Mouse (Mus musculus): Measurements from ENCODE around the gene Ptn. TPM values are rescaled to one million over a fixed set of nuclear protein-coding genes. Genes with fewer than 3 reads are reported as not detected.
A peak's percentile ranks its signal among the peaks of the same experiment; 100 is the strongest.

Ptn gene
- polyA plus RNA-seq, 1 experiment from 2014 or later = 674 TPM

- no peak overlapping the region for H3K27ac ChIP-seq (ENCODE audit: low read depth, low read length)
- no peaks in the 10 kb centered on the region for H3K4me1 ChIP-seq (ENCODE audit: control insufficient read depth, insufficient read depth, low read length)
- H3K4me2 ChIP-seq (ENCODE audit: low read depth, low read length) = no peak overlapping the region
- H3K9ac ChIP-seq (replicated peaks; ENCODE audit: low read depth, low read length) = no peak overlapping the region
- no peaks in the 10 kb centered on the region for H3K27me3 ChIP-seq (ENCODE audit: control insufficient read depth, insufficient read depth, low read length)
- no peaks in the 10 kb centered on the region for H3K9me3 ChIP-seq (ENCODE audit: control insufficient read depth, low read length)
- WGBS = 53% methylated on average over 3 of the region's 3 CpGs
- ATAC-seq (ENCODE audit: low read depth) = no peak
- H3K36me3 ChIP-seq (ENCODE audit: control insufficient read depth, insufficient read depth, low read length) = no peaks in the 10 kb centered on the region
- no peak overlapping the region for H3K4me3 ChIP-seq (ENCODE audit: low read depth, low read length)
Observed at GRCm38 (mm10) chr6:36695481-36695880, 114.5 kb downstream of the Ptn start.

- Histone ChIP-seq H3K27me3 (ENCODE audit: control insufficient read depth, insufficient read depth, low read length) (no peaks in the 10 kb centered on the region), H3K9ac (replicated peaks; ENCODE audit: low read depth, low read length) (no peak overlapping the region), H3K4me1 (ENCODE audit: control insufficient read depth, insufficient read depth, low read length) (no peaks in the 10 kb centered on the region), H3K4me3 (ENCODE audit: low read depth, low read length) (no peak overlapping the region), H3K27ac (ENCODE audit: low read depth, low read length) (no peak overlapping the region), H3K9me3 (ENCODE audit: control insufficient read depth, low read length) (no peaks in the 10 kb centered on the region), H3K4me2 (ENCODE audit: low read depth, low read length) (no peak overlapping the region), H3K36me3 (ENCODE audit: control insufficient read depth, insufficient read depth, low read length) (no peaks in the 10 kb centered on the region)
- 11% methylated on average over 1 of the region's 1 CpGs for WGBS
- peak; percentile 91 for ATAC-seq (ENCODE audit: low read depth)
Observed at GRCm38 (mm10) chr6:36691497-36691896, 118.5 kb downstream of the Ptn start.

DNA sequence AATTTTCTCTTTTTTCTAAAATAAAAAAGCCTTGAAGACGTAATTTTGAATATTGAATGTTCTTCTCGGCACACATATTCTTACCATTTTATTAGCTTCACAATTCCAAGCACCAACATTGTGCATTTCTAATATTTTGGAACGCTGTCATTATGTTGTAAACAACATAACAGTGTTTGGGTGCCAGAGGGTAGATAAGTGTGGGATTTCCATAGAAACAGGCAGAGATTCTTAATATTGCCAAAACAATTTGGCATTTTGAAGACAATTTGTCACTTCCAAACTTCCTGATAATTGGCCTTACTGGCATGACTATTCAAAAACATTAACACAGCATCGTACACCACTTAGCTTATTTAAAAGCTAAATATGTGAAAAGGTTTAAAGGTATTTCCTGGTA lies 119.1 kb downstream of the Ptn start:
- Histone ChIP-seq H3K36me3 (ENCODE audit: control insufficient read depth, insufficient read depth, low read length) (no peaks in the 10 kb centered on the region), H3K4me2 (ENCODE audit: low read depth, low read length) (no peak overlapping the region)
- WGBS = 86% methylated on average over 4 of the region's 4 CpGs

DNA sequence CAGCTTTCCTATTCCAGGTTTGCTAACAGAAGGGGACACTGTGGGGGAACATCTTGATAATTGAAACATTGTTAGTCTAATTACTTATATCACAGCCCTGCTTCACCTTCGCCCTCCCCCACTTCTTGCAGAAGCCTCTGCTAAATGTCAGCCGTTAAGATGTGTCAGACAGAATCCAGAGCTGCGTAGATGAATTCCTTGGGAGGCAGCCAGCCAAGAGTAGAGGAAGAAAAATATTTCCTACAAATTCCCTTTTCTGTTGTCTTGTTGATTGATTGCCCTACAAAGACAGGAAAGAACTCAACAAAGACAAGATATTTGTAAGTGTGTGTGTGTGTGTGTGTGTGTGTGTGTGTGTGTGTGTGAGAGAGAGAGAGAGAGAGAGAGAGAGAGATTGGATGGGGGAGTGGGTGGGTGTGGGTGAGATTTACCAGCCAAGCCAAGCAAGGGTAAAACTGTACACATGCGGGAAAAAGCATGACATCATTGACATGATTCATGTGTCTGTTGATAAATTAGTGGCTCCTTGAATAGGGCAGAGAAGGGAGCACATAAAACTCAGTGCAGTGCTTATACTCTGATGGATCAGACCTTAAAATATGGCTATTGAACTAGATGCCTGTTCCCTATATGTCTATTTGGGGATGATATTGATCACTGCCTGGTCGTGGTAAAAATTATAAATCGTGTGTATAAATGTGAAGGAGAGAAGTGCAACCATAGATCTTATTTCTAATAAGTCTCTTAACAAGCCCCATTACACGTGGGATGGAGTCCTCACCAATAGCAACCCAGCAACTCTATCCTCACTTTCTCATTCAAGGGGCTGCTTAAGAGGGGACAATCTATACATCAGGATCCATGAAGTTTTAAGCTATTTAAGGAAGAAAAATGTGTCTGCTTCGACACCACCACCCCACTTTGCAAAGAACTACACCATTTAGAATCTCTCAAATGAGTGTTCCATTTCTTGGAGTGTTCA lies 133.0 kb downstream of the Ptn start:
- Histone ChIP-seq H3K4me2 (ENCODE audit: low read depth, low read length) (no peak overlapping the region), H3K27me3 (ENCODE audit: control insufficient read depth, insufficient read depth, low read length) (no peaks in the 10 kb centered on the region), H3K27ac (ENCODE audit: low read depth, low read length) (no peak overlapping the region), H3K9ac (replicated peaks; ENCODE audit: low read depth, low read length) (no peak overlapping the region), H3K36me3 (ENCODE audit: control insufficient read depth, insufficient read depth, low read length) (no peaks in the 10 kb centered on the region), H3K9me3 (ENCODE audit: control insufficient read depth, low read length) (no peaks in the 10 kb centered on the region), H3K4me1 (ENCODE audit: control insufficient read depth, insufficient read depth, low read length) (peaks cover 4% of the 10 kb centered on the region; the same call in 1 of the 2 replicates), H3K4me3 (ENCODE audit: low read depth, low read length) (no peak overlapping the region)
- WGBS = 59% methylated on average over 8 of the region's 8 CpGs
- ATAC-seq (ENCODE audit: low read depth) = peak; percentile 60; the same call in 1 of the 2 replicates

More for the DNA sequence above, 119.1 kb downstream of the Ptn start:
- Histone ChIP-seq H3K4me1 (ENCODE audit: control insufficient read depth, insufficient read depth, low read length) (no peaks in the 10 kb centered on the region), H3K27me3 (ENCODE audit: control insufficient read depth, insufficient read depth, low read length) (no peaks in the 10 kb centered on the region), H3K4me3 (ENCODE audit: low read depth, low read length) (no peak overlapping the region), H3K9me3 (ENCODE audit: control insufficient read depth, low read length) (no peaks in the 10 kb centered on the region), H3K27ac (ENCODE audit: low read depth, low read length) (no peak overlapping the region), H3K9ac (replicated peaks; ENCODE audit: low read depth, low read length) (no peak overlapping the region)
- ATAC-seq (ENCODE audit: low read depth) = no peak

DNA sequence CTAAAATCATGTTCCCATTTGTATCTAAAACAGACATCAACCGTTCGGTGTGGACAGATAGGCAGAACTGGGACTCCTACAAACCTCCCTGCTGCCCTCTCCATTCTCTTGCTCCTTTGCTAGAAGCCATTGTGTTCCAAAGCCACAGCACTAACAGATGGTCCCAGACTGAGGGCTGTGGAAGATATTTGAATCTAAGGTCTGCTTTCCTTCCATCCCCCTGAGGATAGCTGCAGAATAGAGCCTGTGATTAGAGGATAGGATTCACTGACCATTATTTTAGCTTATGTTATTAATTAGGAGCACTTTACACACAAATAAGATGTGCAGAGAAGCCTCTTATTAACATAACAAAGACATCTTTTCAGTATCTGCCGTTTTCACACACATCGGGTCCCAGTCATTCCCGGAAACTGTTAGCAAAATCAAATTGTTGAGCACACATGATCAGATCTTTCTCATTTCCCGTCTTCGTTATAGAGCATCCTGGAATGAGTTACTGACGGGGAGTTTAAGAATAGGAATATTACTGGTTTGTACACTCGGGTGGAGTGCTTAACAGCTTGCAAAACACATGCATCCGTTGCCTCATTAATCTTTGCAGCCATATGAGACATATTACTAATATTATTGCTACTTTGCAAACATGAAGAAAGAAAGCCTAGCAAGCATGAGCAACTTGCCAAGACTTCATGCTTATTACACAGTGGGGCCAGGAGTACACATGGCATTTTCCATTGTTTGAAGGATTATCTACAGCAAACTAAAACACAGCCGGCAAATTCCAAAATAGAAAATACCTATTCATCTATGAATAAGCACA lies 137.4 kb downstream of the Ptn start:
- Histone ChIP-seq H3K27me3 (ENCODE audit: control insufficient read depth, insufficient read depth, low read length) (no peaks in the 10 kb centered on the region), H3K4me1 (ENCODE audit: control insufficient read depth, insufficient read depth, low read length) (peaks cover 4% of the 10 kb centered on the region; the same call in 1 of the 2 replicates), H3K9me3 (ENCODE audit: control insufficient read depth, low read length) (no peaks in the 10 kb centered on the region), H3K36me3 (ENCODE audit: control insufficient read depth, insufficient read depth, low read length) (no peaks in the 10 kb centered on the region), H3K9ac (replicated peaks; ENCODE audit: low read depth, low read length) (no peak overlapping the region), H3K27ac (ENCODE audit: low read depth, low read length) (no peak overlapping the region), H3K4me3 (ENCODE audit: low read depth, low read length) (no peak overlapping the region), H3K4me2 (ENCODE audit: low read depth, low read length) (no peak overlapping the region)
- ATAC-seq (ENCODE audit: low read depth) = no peak
- WGBS = 47% methylated on average over 11 of the region's 11 CpGs

GRCm38 (mm10) chr6:36671274-36671673 lies 138.7 kb downstream of the Ptn start:
- WGBS = 78% methylated on average over 3 of the region's 3 CpGs
- Histone ChIP-seq H3K27me3 (ENCODE audit: control insufficient read depth, insufficient read depth, low read length) (no peaks in the 10 kb centered on the region), H3K4me1 (ENCODE audit: control insufficient read depth, insufficient read depth, low read length) (peaks cover 4% of the 10 kb centered on the region; the same call in 1 of the 2 replicates), H3K9ac (replicated peaks; ENCODE audit: low read depth, low read length) (no peak overlapping the region), H3K4me3 (ENCODE audit: low read depth, low read length) (no peak overlapping the region), H3K27ac (ENCODE audit: low read depth, low read length) (no peak overlapping the region), H3K9me3 (ENCODE audit: control insufficient read depth, low read length) (no peaks in the 10 kb centered on the region), H3K36me3 (ENCODE audit: control insufficient read depth, insufficient read depth, low read length) (no peaks in the 10 kb centered on the region), H3K4me2 (ENCODE audit: low read depth, low read length) (no peak overlapping the region)
- no peak for ATAC-seq (ENCODE audit: low read depth)

Small RNA genes lying within 50 kb of the gene (microRNA-seq; reads per million reads assigned to microRNA genes)
- not detected for gene Gm25111
